Mouse (Mus musculus) hindbrain, embryonic 11.5 days (tissue): ENCODE measurements around the gene Omp. TPM values are rescaled to one million over a fixed set of nuclear protein-coding genes. Genes with fewer than 3 reads are reported as not detected.

Source experiments
- ATAC-seq: fragments of 200-750 bp; cut with Nextera tagmentation; 2 replicates; pipeline ENCODE4 v1.8.0; 2017; ENCODE audit warnings: mild to moderate bottlenecking, moderate TSS enrichment, moderate library complexity; ENCODE audit not compliant: low FRiP score
- DNase-seq: peaks from one replicate; pipeline ENCODE4 v3.0.0-alpha.2; 2015; ENCODE audit warnings: low spot score
- H3K27ac ChIP-seq: fragments of 300-500 bp; sonication (generic); 2 replicates; pipeline ENCODE4 v1.5.1; 2014; ENCODE audit warnings: mild to moderate bottlenecking, low read depth, low read length
- H3K27me3 ChIP-seq: fragments of 300-500 bp; sonication (generic); 2 replicates; pipeline ENCODE4 v1.6.1; 2014; ENCODE audit warnings: mild to moderate bottlenecking, low read length, moderate library complexity, mixed read lengths; ENCODE audit not compliant: control insufficient read depth, insufficient read depth
- H3K36me3 ChIP-seq: fragments of 300-500 bp; sonication (generic); 2 replicates; pipeline ENCODE4 v1.6.1; 2014; ENCODE audit warnings: mild to moderate bottlenecking, low read length, moderate library complexity, mixed read lengths; ENCODE audit not compliant: control insufficient read depth, insufficient read depth
- H3K4me1 ChIP-seq: fragments of 300-500 bp; sonication (generic); replicated peaks from 2 replicates; pipeline ENCODE4 v1.6.1; 2014; ENCODE audit warnings: low read length, mixed read lengths; ENCODE audit not compliant: control insufficient read depth, insufficient read depth
- H3K4me2 ChIP-seq: fragments of 300-500 bp; sonication (generic); replicated peaks from 2 replicates; pipeline ENCODE4 v1.6.1; 2014; ENCODE audit warnings: mild to moderate bottlenecking, low read depth, low read length
- H3K4me3 ChIP-seq: fragments of 300-500 bp; sonication (generic); 2 replicates; pipeline ENCODE4 v1.5.1; 2014; ENCODE audit warnings: low read depth, low read length
- H3K9ac ChIP-seq: fragments of 300-500 bp; sonication (generic); 2 replicates; pipeline ENCODE4 v1.6.1; 2014; ENCODE audit warnings: low read depth, low read length
- H3K9me3 ChIP-seq: fragments of 300-500 bp; sonication (generic); 2 replicates; pipeline ENCODE4 v1.6.1; 2016; ENCODE audit warnings: low read length; ENCODE audit not compliant: control insufficient read depth
- WGBS: fragments of 180-500 bp; shearing (Covaris S2); extraction: QIAGEN DNeasy Blood & Tissue Kit; methylation state at CpG from one replicate; pipeline ENCODE4 v1.1.7; 2014; 5-methylcytosine and 5-hydroxymethylcytosine counted together
- polyA plus RNA-seq: library from polyadenylated mRNA; unstranded; fragments of >200 nt; fragmentation: Nextera tagmentation; extraction: Ambion mirVana; gene quantifications from 2 replicates; pipeline ENCODE4 v1.2.1, GENCODE M21; 2014

Gene Omp
- polyA plus RNA-seq, 1 experiment from 2014 or later: 0.25 TPM

- Histone ChIP-seq H3K9me3 (no peaks in the 10 kb centered on the region), H3K36me3 (no peaks in the 10 kb centered on the region), H3K27ac (no peak overlapping the region), H3K9ac (no peak overlapping the region), H3K27me3 (no peaks in the 10 kb centered on the region), H3K4me3 (no peak overlapping the region), H3K4me1 (0 out of 2 replicates have a peak, but pooled peaks cover 2% of the 10 kb centered on the region), H3K4me2 (no peak overlapping the region)
- ATAC-seq (no peak), DNase-seq (no peak)
- 73% methylated on average over 4 of the region's 4 CpGs for WGBS
Measured at GRCm38 (mm10) chr7:98174883-98175755, 29.8 kb upstream of the Omp start.

GRCm38 (mm10) chr7:98173408-98173807 lies 28.1 kb upstream of the Omp start:
- DNase-seq (no peak), ATAC-seq (no peak)
- Histone ChIP-seq H3K4me3 (no peak overlapping the region), H3K36me3 (no peaks in the 10 kb centered on the region), H3K4me2 (no peak overlapping the region), H3K27ac (no peak overlapping the region), H3K4me1 (0 out of 2 replicates have a peak, but pooled peaks cover 2% of the 10 kb centered on the region), H3K27me3 (no peaks in the 10 kb centered on the region), H3K9ac (no peak overlapping the region), H3K9me3 (no peaks in the 10 kb centered on the region)
- WGBS: 43% methylated on average over 4 of the region's 4 CpGs

DNA sequence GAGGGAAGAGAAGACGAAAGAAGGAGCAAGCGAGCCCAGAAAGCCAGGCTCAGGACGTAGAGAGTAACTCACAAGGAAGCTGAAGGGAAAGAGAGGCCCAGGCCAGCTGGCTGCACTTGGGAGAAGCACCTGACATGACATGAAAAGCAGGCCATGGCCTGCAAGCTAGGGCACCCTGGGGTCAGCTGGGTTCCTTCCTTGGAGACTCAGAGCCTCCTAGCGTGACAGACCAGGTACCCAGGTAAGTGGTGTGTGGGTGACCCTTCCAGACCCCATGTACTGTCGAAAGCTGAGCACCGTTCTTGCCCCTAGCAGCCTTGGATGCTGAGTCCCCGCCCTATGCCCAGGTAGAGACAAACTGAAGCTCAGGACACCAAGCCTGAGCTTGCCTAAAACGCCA lies 27.4 kb upstream of the Omp start:
- Histone ChIP-seq H3K27me3 (no peaks in the 10 kb centered on the region), H3K4me3 (no peak overlapping the region), H3K9me3 (no peaks in the 10 kb centered on the region), H3K9ac (no peak overlapping the region), H3K36me3 (no peaks in the 10 kb centered on the region), H3K27ac (no peak overlapping the region), H3K4me2 (no peak overlapping the region), H3K4me1 (0 out of 2 replicates have a peak, but pooled peaks cover 2% of the 10 kb centered on the region)
- DNase-seq (no peak), ATAC-seq (no peak)
- WGBS: 87% methylated on average over 8 of the region's 8 CpGs

DNA sequence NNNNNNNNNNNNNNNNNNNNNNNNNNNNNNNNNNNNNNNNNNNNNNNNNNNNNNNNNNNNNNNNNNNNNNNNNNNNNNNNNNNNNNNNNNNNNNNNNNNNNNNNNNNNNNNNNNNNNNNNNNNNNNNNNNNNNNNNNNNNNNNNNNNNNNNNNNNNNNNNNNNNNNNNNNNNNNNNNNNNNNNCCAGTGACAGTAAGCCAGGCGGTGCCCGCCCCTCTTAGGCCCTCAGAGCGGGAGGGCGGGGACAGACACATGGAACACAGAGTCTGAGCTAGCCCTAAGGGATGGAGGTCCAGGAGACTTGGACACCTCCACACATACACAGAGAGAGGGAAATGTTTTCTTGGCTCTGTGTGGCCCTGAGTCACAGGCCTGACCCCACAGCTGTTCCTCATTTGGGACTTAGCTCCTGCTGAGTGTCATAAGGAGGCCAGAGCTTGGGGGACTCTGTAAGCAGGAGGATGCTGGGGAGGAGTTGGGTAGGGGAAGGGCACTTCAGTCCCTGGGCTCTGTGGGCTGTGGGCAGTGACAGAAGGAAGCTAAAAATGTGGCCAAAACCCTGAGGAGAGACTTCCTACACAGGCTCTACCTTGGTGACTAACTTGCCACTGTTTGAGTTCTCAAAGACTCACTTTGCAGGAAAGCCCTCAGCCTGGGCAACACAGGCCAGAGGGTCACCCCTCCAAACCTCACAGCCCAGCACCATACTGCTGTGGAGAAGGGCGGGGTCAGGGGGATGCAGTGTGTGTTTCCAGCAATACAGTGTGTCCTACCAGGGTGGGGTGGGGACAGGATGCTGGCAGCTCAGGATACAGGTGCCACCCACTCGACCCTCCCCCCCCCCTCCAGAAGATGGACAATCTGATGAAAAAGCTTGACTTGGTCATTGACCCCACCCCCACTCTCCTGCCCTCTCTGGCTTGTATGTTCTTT lies 26.1 kb upstream of the Omp start:
- H3K9ac ChIP-seq: no peak overlapping the region
- no peaks in the 10 kb centered on the region for H3K27me3 ChIP-seq
- no peak overlapping the region for H3K27ac ChIP-seq
- H3K36me3 ChIP-seq: no peaks in the 10 kb centered on the region
- H3K4me1 ChIP-seq: no peaks in the 10 kb centered on the region
- DNase-seq: no peak
- H3K9me3 ChIP-seq: no peaks in the 10 kb centered on the region
- H3K4me2 ChIP-seq: no peak overlapping the region
- H3K4me3 ChIP-seq: no peak overlapping the region
- 54% methylated on average over 6 of the region's 6 CpGs for WGBS
- ATAC-seq: 0 out of 2 replicates have a peak, but pooled peaks have one; percentile 43

DNA sequence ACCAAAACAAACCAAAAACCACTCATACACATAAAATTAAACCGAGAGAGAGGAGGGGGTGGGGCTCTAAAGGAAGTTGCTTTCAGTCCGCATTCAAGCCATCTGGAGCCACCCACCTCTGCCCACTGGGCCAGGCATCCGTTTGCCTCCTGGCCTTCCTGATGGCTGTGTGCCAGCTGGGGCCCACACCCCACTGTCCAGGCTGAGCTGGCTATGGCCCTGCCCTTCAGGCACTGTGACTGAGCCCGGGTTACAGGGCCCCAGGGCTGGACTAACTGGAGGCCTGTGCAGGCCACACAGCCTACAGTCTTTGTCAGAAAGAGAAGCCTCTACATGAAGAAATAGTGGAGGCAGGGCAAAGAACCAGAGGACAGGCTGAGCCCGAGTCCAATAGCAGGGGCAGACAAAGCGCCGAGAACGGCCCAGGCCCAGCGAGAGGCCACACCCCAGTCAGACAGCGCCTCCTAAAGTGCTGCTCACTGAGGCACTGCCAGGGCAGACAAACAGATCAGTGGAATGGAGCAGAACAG lies 19.8 kb upstream of the Omp start:
- no peaks in the 10 kb centered on the region for H3K9me3 ChIP-seq
- H3K27me3 ChIP-seq: no peaks in the 10 kb centered on the region
- peaks cover 4% of the 10 kb centered on the region; the same call in 1 of the 2 replicates for H3K4me1 ChIP-seq
- ATAC-seq: peak; percentile 46
- H3K36me3 ChIP-seq: no peaks in the 10 kb centered on the region
- WGBS: 60% methylated on average over 9 of the region's 10 CpGs
- no peak overlapping the region; the same call in 1 of the 2 replicates for H3K9ac ChIP-seq
- peak overlapping the region; percentile 27; the same call in 1 of the 2 replicates for H3K27ac ChIP-seq
- no peak for DNase-seq
- no peak overlapping the region for H3K4me2 ChIP-seq
- H3K4me3 ChIP-seq: no peak overlapping the region

DNA sequence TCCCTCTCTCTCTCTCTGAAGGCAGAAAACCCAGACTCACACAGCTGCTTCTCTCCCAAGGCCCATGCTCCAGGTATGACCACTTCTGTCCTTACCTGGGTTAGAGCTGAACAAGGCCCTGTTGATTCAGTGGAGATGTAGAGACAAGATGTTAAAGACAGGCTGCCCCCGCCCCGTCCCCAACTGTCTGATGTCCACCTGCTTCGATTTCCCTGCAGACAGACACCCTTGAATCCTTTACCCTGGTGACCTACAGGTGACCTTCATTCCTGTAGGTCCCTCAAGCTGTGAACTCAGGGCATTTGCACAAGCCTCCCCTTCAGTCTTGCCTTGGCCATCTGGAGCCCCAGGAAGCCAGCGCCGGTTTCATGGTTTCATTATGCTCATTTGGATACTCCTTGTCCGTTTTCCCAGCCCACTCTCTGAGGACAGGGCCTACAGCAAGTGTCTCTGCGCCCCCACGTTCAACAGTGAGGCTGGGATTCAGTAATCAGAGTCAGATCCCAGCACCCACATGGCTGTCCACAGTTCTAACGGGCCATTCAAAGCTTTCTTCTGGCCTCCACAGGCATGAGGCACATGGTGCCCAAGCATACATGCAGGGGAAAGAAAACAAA lies 19.2 kb upstream of the Omp start:
- 76% methylated on average over 9 of the region's 9 CpGs for WGBS
- Histone ChIP-seq H3K36me3 (no peaks in the 10 kb centered on the region), H3K4me3 (no peak overlapping the region), H3K9ac (no peak overlapping the region), H3K9me3 (no peaks in the 10 kb centered on the region), H3K27ac (no peak overlapping the region), H3K27me3 (no peaks in the 10 kb centered on the region), H3K4me1 (peaks cover 4% of the 10 kb centered on the region; the same call in 1 of the 2 replicates), H3K4me2 (no peak overlapping the region)
- ATAC-seq (no peak), DNase-seq (no peak)

- Histone ChIP-seq H3K4me3 (no peak overlapping the region), H3K9me3 (no peaks in the 10 kb centered on the region), H3K9ac (no peak overlapping the region), H3K27ac (no peak overlapping the region), H3K4me1 (peaks cover 4% of the 10 kb centered on the region; the same call in 1 of the 2 replicates), H3K36me3 (no peaks in the 10 kb centered on the region), H3K27me3 (no peaks in the 10 kb centered on the region), H3K4me2 (no peak overlapping the region)
- no peak for ATAC-seq
- no peak for DNase-seq
- WGBS: 67% methylated on average over 3 of the region's 3 CpGs
Measured at GRCm38 (mm10) chr7:98163700-98164099, 18.4 kb upstream of the Omp start.

DNA sequence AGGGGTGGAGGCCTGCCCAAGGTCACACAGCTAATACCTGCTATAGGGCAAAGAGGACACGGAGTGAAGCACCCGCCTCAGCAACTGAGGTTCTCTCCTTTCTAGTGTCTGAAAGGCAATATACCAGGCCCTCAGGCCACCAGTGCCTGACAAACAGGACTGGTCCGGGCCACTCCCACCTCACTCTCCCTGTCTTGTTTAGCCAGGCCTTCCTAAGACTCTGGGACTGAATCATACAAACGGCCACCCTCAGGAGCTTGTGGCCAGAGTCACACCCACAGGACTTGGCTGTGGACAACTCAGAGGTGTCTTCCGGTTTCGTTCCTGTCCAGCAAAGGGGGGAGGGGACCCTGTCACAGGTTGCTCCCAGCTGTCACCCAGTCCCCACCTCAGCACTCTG lies 16.9 kb upstream of the Omp start:
- no peak overlapping the region for H3K4me3 ChIP-seq
- no peaks in the 10 kb centered on the region for H3K27me3 ChIP-seq
- H3K4me2 ChIP-seq: no peak overlapping the region
- 84% methylated on average over 6 of the region's 6 CpGs for WGBS
- no peaks in the 10 kb centered on the region for H3K36me3 ChIP-seq
- DNase-seq: no peak
- H3K27ac ChIP-seq: no peak overlapping the region
- no peak overlapping the region for H3K9ac ChIP-seq
- H3K9me3 ChIP-seq: no peaks in the 10 kb centered on the region
- peaks cover 4% of the 10 kb centered on the region; the same call in 1 of the 2 replicates for H3K4me1 ChIP-seq
- ATAC-seq: no peak
